Mouse (Mus musculus) embryonic facial prominence, embryonic 11.5 days (tissue): Measurements from ENCODE around the gene Nptx1. TPM values are rescaled to one million over a fixed set of nuclear protein-coding genes. Genes with fewer than 3 reads are reported as not detected.

Experiments used
- ATAC-seq: fragments of 200-750 bp; cut with Nextera tagmentation; replicated peaks from 2 replicates; pipeline ENCODE4 v1.8.0; 2017; ENCODE audit warnings: low read depth; ENCODE audit not compliant: insufficient number of reproducible peaks, low FRiP score, low TSS enrichment
- DNase-seq: peaks from one replicate; pipeline ENCODE4 v3.0.0-alpha.2; 2015; ENCODE audit warnings: low spot score
- H3K27ac ChIP-seq: fragments of 300-500 bp; sonication (generic); replicated peaks from 2 replicates; pipeline ENCODE4 v1.5.1; 2014; ENCODE audit warnings: mild to moderate bottlenecking, low read depth, low read length, control low read depth
- H3K27me3 ChIP-seq: fragments of 300-500 bp; sonication (generic); 2 replicates; pipeline ENCODE4 v1.6.1; 2014; ENCODE audit warnings: mild to moderate bottlenecking, low read length, moderate library complexity, mixed read lengths; ENCODE audit not compliant: control insufficient read depth, insufficient read depth
- H3K36me3 ChIP-seq: fragments of 300-500 bp; sonication (generic); replicated peaks from 2 replicates; pipeline ENCODE4 v1.6.1; 2014; ENCODE audit warnings: low read depth, mild to moderate bottlenecking, low read length, moderate library complexity, mixed read lengths; ENCODE audit not compliant: control insufficient read depth, insufficient read depth
- H3K4me1 ChIP-seq: fragments of 300-500 bp; sonication (generic); 2 replicates; pipeline ENCODE4 v1.6.1; 2014; ENCODE audit warnings: low read length, mixed read lengths; ENCODE audit not compliant: control insufficient read depth, insufficient read depth
- H3K4me2 ChIP-seq: fragments of 300-500 bp; sonication (generic); 2 replicates; pipeline ENCODE4 v1.6.1; 2014; ENCODE audit warnings: low read depth, mild to moderate bottlenecking, control low read depth, low read length, moderate library complexity
- H3K4me3 ChIP-seq: fragments of 300-500 bp; sonication (generic); 2 replicates; pipeline ENCODE4 v1.5.1; 2014; ENCODE audit warnings: low read depth, low read length, control low read depth
- H3K9ac ChIP-seq: fragments of 300-500 bp; sonication (generic); replicated peaks from 2 replicates; pipeline ENCODE4 v1.6.1; 2014; ENCODE audit warnings: mild to moderate bottlenecking, control low read depth, low read length
- H3K9me3 ChIP-seq: fragments of 300-500 bp; sonication (generic); replicated peaks from 2 replicates; pipeline ENCODE4 v1.6.1; 2016; ENCODE audit warnings: mild to moderate bottlenecking, low read length, inconsistent platforms, mixed read lengths; ENCODE audit not compliant: control insufficient read depth
- WGBS: fragments of 180-500 bp; shearing (Covaris S2); extraction: QIAGEN DNeasy Blood & Tissue Kit; methylation state at CpG from one replicate; pipeline ENCODE4 v1.1.7; 2014; 5-methylcytosine and 5-hydroxymethylcytosine counted together
- polyA plus RNA-seq: library from polyadenylated mRNA; unstranded; fragments of >200 nt; fragmentation: Nextera tagmentation; extraction: Ambion mirVana; gene quantifications from 2 replicates; pipeline ENCODE4 v1.2.1, GENCODE M21; 2014

Nptx1 gene
- polyA plus RNA-seq, 1 experiment from 2014 or later, result 1.8 TPM

DNA sequence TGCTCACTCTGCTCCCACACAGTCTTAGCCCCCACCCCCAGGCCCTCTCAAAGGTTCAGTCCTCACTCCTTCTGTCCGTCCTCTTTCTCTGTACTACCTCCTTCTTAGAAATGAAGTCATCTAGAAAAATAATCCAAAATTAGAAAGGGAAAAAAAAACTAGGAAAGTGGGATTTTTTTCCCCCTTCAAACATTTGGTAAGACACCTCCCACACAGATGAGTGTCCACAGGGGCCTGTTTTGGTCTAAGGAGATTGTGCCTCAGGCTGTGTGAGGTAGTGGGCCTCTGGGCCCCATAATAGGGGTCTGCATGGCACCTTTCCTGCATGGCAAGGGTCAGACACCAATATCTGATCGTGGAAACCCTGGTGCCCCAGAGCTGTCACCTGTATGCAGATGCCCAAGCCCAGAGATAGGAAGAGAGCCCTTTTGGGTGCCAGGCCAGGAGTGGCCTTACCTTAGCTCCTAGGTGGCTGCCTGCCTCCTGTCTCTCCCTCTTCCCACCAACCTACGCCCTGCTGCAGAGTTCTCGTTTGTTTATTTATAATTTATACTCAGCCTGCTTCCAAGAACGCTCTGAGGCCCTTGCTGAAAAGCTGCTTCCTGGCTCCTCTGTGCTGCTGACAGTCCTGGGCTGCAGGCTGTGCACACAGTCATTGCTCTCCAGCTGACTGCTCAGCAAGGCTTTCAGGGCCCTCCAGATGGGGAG, 27.4 kb downstream of the Nptx1 start:
- ATAC-seq (no peak), DNase-seq (no peak)
- H3K9ac ChIP-seq, result no peak overlapping the region
- H3K4me2 ChIP-seq, result no peak overlapping the region
- 68% methylated on average over 5 of the region's 5 CpGs for WGBS
- no peaks in the 10 kb centered on the region for H3K9me3 ChIP-seq
- H3K27me3 ChIP-seq, result no peaks in the 10 kb centered on the region; the same call in 1 of the 2 replicates
- H3K4me3 ChIP-seq, result no peak overlapping the region
- no peaks in the 10 kb centered on the region for H3K4me1 ChIP-seq
- no peak overlapping the region for H3K27ac ChIP-seq
- H3K36me3 ChIP-seq, result no peaks in the 10 kb centered on the region

DNA sequence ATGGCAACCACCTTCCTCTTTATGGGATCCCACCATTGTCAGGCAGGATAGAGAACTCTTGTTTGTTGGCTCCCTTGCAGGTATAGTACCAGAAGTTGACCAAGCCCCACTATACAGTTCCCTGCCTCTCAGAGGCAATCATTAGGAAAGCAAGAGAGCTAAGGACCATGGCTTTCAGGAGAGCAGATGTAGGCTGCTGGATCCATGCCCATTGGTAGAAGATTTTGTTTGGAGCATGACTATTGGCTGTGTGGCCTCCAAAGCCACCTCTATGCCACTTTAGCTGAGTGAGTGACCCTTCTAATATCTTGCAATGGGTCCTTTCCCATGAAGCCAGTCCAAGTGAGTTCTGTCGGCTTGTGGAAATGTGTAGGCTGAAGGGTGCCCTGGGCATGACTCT, 28.2 kb downstream of the Nptx1 start:
- Histone ChIP-seq H3K36me3 (no peaks in the 10 kb centered on the region), H3K4me1 (peaks cover 3% of the 10 kb centered on the region; the same call in 1 of the 2 replicates), H3K27ac (no peak overlapping the region), H3K9ac (no peak overlapping the region), H3K4me3 (no peak overlapping the region), H3K4me2 (no peak overlapping the region), H3K9me3 (no peaks in the 10 kb centered on the region), H3K27me3 (peaks cover 2% of the 10 kb centered on the region; the same call in 1 of the 2 replicates)
- WGBS, result 100% methylated on average over 1 of the region's 1 CpGs
- ATAC-seq (no peak), DNase-seq (no peak)

DNA sequence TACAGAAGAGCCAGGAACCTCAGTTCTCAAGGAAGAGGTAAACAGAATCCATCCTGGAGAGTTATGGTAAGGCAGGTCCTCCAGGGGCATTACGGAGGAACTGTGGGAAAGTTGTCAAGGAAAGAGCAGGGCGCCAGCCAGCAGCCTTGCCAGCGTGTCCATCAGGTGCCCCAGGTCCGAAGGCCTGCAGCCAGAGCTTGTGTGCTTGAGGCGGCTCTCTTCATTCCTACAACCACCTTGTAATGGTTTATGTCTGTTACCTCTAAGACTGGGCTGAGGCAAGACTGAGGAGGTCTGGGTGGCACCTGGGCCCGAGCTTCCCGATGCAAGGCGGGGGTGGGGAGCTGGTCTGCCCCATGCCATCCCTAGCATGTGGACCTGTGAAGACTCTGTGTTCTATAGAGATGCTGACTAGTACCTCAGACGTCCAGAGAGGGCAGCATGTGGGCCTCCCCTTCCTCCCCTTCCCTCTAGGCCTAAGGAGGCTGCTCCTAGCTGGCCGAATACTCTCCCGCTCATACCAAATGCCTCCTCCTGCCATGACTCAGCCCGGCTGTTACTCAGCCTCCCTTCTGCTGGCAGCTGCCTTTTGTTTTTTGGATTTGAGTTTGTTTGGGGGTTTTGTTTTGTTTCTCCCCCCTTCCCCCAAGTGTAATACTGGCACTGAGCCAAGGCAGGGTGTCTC, 30.7 kb downstream of the Nptx1 start:
- Histone ChIP-seq H3K27me3 (peaks cover 2% of the 10 kb centered on the region; the same call in 1 of the 2 replicates), H3K9ac (no peak overlapping the region), H3K4me3 (no peak overlapping the region), H3K4me1 (peaks cover 3% of the 10 kb centered on the region; the same call in 1 of the 2 replicates), H3K9me3 (no peaks in the 10 kb centered on the region), H3K27ac (no peak overlapping the region), H3K4me2 (no peak overlapping the region), H3K36me3 (no peaks in the 10 kb centered on the region)
- DNase-seq (no peak), ATAC-seq (no peak)
- WGBS, result 65% methylated on average over 12 of the region's 12 CpGs

DNA sequence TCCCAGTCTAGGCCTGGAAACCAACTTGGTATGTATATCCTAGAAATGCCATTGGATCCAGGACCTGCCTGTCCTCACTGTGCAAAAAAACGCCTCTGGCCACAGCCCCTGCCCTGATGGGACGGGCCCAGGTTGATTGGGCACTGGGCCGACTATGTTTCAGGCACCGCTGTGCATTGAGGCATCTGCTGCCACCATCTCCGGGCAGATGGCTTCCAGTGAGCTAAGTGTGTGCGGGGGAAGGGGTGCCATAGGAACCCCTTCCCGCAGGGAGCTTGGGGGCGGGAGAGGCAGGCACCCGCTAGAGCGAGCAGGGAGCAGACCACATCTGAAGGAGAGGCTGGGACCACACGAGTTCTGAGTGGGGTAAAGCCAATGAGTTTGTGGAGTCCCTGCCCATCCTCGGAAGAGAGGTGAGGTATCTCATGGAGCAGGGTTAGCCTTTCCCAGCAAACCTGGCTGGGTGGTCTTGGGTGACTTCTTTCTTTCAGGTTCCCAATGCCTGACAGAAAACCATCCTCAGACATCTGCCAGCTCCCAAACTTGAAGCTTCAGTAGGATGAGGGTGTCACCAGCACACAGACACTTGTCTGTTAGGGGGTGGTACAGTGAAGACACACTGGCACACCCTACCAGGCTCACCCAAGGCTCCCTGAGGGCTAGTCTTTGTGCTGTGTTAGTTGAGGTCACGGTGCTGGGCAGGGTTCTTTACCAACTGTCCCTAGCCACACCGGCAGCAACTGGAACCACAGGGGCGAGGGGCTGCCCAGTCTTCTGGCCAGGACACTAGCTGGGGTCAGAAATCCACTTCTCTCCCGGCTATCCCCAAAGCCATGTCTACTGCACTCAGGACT, 31.5 kb downstream of the Nptx1 start:
- ATAC-seq (0 out of 2 replicates have a peak, but pooled peaks have one; percentile 24), DNase-seq (no peak)
- WGBS, result 71% methylated on average over 16 of the region's 16 CpGs
- Histone ChIP-seq H3K4me1 (peaks cover 3% of the 10 kb centered on the region; the same call in 1 of the 2 replicates), H3K4me2 (no peak overlapping the region), H3K9ac (no peak overlapping the region), H3K4me3 (no peak overlapping the region), H3K27me3 (peaks cover 2% of the 10 kb centered on the region; the same call in 1 of the 2 replicates), H3K27ac (no peak overlapping the region), H3K36me3 (no peaks in the 10 kb centered on the region), H3K9me3 (no peaks in the 10 kb centered on the region)

DNA sequence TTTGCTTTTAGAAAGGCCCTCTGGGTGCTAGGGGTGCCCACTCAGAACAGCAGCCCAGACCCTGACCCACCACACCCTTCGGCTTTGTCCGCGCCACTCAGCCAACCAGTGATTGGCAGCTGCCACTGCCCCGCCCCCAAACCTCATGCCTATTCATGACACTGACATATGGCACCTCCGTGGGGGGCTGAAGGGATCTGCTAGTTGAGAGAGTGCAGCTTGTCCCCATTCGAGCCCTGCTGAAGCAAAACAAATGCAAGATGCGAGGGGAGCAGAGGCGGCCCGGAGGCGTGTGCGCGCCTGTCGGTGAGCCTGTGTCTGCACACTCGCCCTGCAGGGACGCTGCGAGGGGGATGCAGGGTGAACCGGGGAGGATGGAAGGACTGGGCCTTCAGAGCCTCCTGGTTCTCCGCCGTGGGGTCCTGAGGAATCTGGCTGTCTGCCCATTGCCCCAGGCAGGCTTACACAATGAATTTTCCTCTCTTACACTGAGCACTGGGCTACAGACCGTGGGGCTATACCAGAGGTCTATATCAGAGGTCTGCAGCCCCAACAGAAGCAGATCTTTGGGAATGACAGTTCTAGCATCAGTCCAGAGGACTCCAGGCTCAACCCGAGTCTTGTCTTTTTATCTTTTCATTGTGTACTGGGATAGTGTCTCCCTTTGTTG, 32.5 kb downstream of the Nptx1 start:
- H3K9me3 ChIP-seq, result no peaks in the 10 kb centered on the region
- 3% methylated on average over 21 of the region's 21 CpGs for WGBS
- H3K27ac ChIP-seq, result no peak overlapping the region; the same call in 1 of the 2 replicates
- H3K36me3 ChIP-seq, result no peaks in the 10 kb centered on the region
- peak overlapping the region; percentile 23 for H3K9ac ChIP-seq
- peaks cover 2% of the 10 kb centered on the region; the same call in 1 of the 2 replicates for H3K27me3 ChIP-seq
- DNase-seq (peak; percentile 73), ATAC-seq (peak; percentile 65)
- peak overlapping the region; percentile 52 for H3K4me2 ChIP-seq
- H3K4me1 ChIP-seq, result peaks cover 3% of the 10 kb centered on the region; the same call in 1 of the 2 replicates
- H3K4me3 ChIP-seq, result peak overlapping the region; percentile 17

DNA sequence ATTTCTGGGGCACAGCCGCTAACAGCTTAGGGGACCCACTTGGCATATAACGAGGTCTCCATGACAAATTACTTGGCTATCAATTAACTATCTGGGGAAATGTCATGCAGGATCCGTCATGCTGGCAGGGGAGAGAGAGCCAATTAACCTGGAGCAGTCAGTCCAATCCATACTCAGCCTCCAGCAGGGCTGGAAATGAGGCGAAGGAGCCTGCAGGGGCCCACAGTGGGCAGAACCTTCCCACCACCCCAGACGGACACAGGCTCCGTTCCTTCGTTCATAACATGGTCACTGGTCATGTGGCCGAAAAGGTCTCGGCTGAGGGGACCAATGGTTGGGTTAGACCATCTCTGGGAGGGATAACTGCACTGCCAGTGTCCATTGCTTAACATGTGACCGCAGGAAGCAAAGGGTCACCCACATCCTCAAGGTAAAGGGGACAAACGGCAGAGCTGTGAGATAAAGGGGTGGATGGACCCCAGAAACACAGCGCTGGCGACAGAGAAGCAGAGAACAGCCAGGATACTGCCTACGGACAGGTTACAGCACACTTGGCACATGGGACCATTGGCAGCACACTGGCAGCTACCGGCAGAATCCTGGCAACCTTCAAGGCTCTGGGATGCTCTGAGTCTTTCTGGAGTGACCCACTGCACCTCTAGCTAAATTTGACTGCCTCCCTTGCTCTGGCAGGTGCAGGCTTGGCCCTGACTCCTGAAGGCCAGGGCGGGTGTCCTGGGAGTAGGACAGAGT, 33.3 kb downstream of the Nptx1 start:
- Histone ChIP-seq H3K9ac (no peak overlapping the region; the same call in 1 of the 2 replicates), H3K9me3 (no peaks in the 10 kb centered on the region), H3K36me3 (no peaks in the 10 kb centered on the region), H3K27ac (no peak overlapping the region), H3K4me3 (no peak overlapping the region), H3K27me3 (peaks cover 2% of the 10 kb centered on the region; the same call in 1 of the 2 replicates), H3K4me1 (peaks cover 3% of the 10 kb centered on the region; the same call in 1 of the 2 replicates), H3K4me2 (peak overlapping the region; percentile 52)
- WGBS, result 57% methylated on average over 16 of the region's 16 CpGs
- DNase-seq (no peak), ATAC-seq (no peak)
